Mouse (Mus musculus) thymus, postnatal 10 days (tissue): ENCODE measurements at regions not wholly inside any gene's neighbourhood (a gene's known extent, or its start where the extent isn't known, plus 50 kb on each side); places are given as distances from the start of the nearest gene placed in this dataset.
A peak's percentile ranks its signal among the peaks of the same experiment; 100 is the strongest.

Experiments
- DNase-seq, 2 experiments: peaks; one replicate each; pipeline ENCODE4 v3.0.0; 2021; ENCODE audit warnings: low spot score in 2 of 2

- no peak for DNase-seq
These were observed 85.7 kb downstream of the 1700001O22Rik start for GRCm38 (mm10) chr2:30717566-30718328.

- no peak for DNase-seq
These were observed 86.6 kb downstream of the 1700001O22Rik start for GRCm38 (mm10) chr2:30716580-30717565.

GRCm38 (mm10) chr2:30715720-30716310 is 87.6 kb downstream of the 1700001O22Rik start:
- no peak for DNase-seq

GRCm38 (mm10) chr2:30713535-30713934 is 89.9 kb downstream of the 1700001O22Rik start:
- no peak for DNase-seq

- DNase-seq = no peak
These were observed 90.5 kb downstream of the 1700001O22Rik start for GRCm38 (mm10) chr2:30712841-30713401.

GRCm38 (mm10) chr2:30711853-30712498 is 91.5 kb downstream of the 1700001O22Rik start:
- peak; percentile 52 to 60 for DNase-seq

GRCm38 (mm10) chr2:30711476-30711852 is 92.0 kb downstream of the 1700001O22Rik start:
- DNase-seq = peak; percentile 14 to 29

GRCm38 (mm10) chr2:30710895-30711294 is 92.6 kb downstream of the 1700001O22Rik start:
- DNase-seq = no peak

GRCm38 (mm10) chr2:30709386-30709884 is 94.0 kb downstream of the 1700001O22Rik start:
- DNase-seq = no peak

- no peak for DNase-seq
These were observed 94.6 kb downstream of the 1700001O22Rik start for GRCm38 (mm10) chr2:30708762-30709385.

GRCm38 (mm10) chr2:30708001-30708683 is 95.3 kb downstream of the 1700001O22Rik start:
- peak; percentile 35 to 42 for DNase-seq

- peak; percentile 59 to 76 for DNase-seq
These were observed 96.1 kb downstream of the 1700001O22Rik start for GRCm38 (mm10) chr2:30707099-30708000.

GRCm38 (mm10) chr2:30706036-30706435 is 97.4 kb downstream of the 1700001O22Rik start:
- DNase-seq = no peak

- DNase-seq = no peak
These were observed 100.2 kb downstream of the 1700001O22Rik start for GRCm38 (mm10) chr2:30703308-30703707.

- DNase-seq = no peak
These were observed 100.8 kb downstream of the 1700001O22Rik start for GRCm38 (mm10) chr2:30702711-30703110.

GRCm38 (mm10) chr2:30700890-30701289 is 102.6 kb downstream of the 1700001O22Rik start:
- DNase-seq = no peak

GRCm38 (mm10) chr2:30700471-30700870 is 103.0 kb downstream of the 1700001O22Rik start:
- DNase-seq = no peak

GRCm38 (mm10) chr2:30699797-30700454 is 103.5 kb downstream of the 1700001O22Rik start:
- DNase-seq = peak; percentile 76 to 78
